Mouse (Mus musculus) liver, embryonic 12.5 days (tissue): ENCODE results near the gene Fbll1. TPM values are rescaled to one million over a fixed set of nuclear protein-coding genes. Genes with fewer than 3 reads are reported as not detected.
"Not testable (repeated sequence)": the region's sequence is repeated elsewhere in the genome, so short reads cannot be mapped to it uniquely, and the experiment has no call there.

Experiments used
- ATAC-seq: fragments of 200-750 bp; cut with Nextera tagmentation; 2 replicates; pipeline ENCODE4 v1.8.0; 2017; ENCODE audit warnings: moderate number of reproducible peaks, mild to moderate bottlenecking, moderate library complexity
- H3K27ac ChIP-seq: fragments of 300-500 bp; sonication (generic); 2 replicates; pipeline ENCODE4 v1.5.1; 2016; ENCODE audit warnings: mild to moderate bottlenecking
- H3K27me3 ChIP-seq: fragments of 300-500 bp; sonication (generic); replicated peaks from 2 replicates; pipeline ENCODE4 v1.6.1; 2016; ENCODE audit warnings: mild to moderate bottlenecking, moderate library complexity
- H3K36me3 ChIP-seq: fragments of 300-500 bp; sonication (generic); 2 replicates; pipeline ENCODE4 v1.6.1; 2016; ENCODE audit warnings: mild to moderate bottlenecking, moderate library complexity
- H3K4me1 ChIP-seq: fragments of 300-500 bp; sonication (generic); 2 replicates; pipeline ENCODE4 v1.6.1; 2016
- H3K4me2 ChIP-seq: fragments of 300-500 bp; sonication (generic); 2 replicates; pipeline ENCODE4 v1.6.1; 2016; ENCODE audit warnings: mild to moderate bottlenecking, moderate library complexity
- H3K4me3 ChIP-seq: fragments of 300-500 bp; sonication (generic); 2 replicates; pipeline ENCODE4 v1.5.1; 2016; ENCODE audit warnings: mild to moderate bottlenecking, moderate library complexity
- H3K9ac ChIP-seq: fragments of 300-500 bp; sonication (generic); 2 replicates; pipeline ENCODE4 v1.6.1; 2016; ENCODE audit warnings: mild to moderate bottlenecking, moderate library complexity
- H3K9me3 ChIP-seq: fragments of 300-500 bp; sonication (generic); replicated peaks from 2 replicates; pipeline ENCODE4 v1.6.1; 2016; ENCODE audit warnings: mild to moderate bottlenecking, moderate library complexity
- WGBS: fragments of 180-500 bp; shearing (Covaris S2); methylation state at CpG from one replicate; pipeline ENCODE4 v1.1.7; 2016; ENCODE audit not compliant: insufficient replicate concordance; 5-methylcytosine and 5-hydroxymethylcytosine counted together
- polyA plus RNA-seq: library from polyadenylated mRNA; unstranded; fragments of >200 nt; fragmentation: Nextera tagmentation; extraction: Ambion mirVana; gene quantifications from 2 replicates; pipeline ENCODE4 v1.2.1, GENCODE M21; 2016

Gene Fbll1
- polyA plus RNA-seq, result not detected in 2 replicates

GRCm38 (mm10) chr11:35798874-35799273 lies at the start of gene Fbll1:
TSS of gene Fbll1 (minus strand) at chr11:35798884.
- peak within 1 kb of the TSS; percentile 35 for H3K4me3 ChIP-seq
- ATAC-seq, result no peak
- 16% methylated on average over 11 of the region's 11 CpGs for WGBS

GRCm38 (mm10) chr11:35844299-35844698 lies 45.6 kb upstream of the Fbll1 start:
- peaks cover 11% of the 10 kb centered on the region for H3K4me1 ChIP-seq
- H3K27ac ChIP-seq, result no peak overlapping the region
- no peaks in the 10 kb centered on the region for H3K9me3 ChIP-seq
- no peak overlapping the region for H3K9ac ChIP-seq
- no peaks in the 10 kb centered on the region for H3K27me3 ChIP-seq
- H3K4me2 ChIP-seq, result no peak overlapping the region
- 70% methylated on average over 9 of the region's 9 CpGs for WGBS
- no peaks in the 10 kb centered on the region for H3K36me3 ChIP-seq
- no peak for ATAC-seq
- H3K4me3 ChIP-seq, result no peak overlapping the region

More at GRCm38 (mm10) chr11:35798874-35799273, at the start of gene Fbll1:
- Histone ChIP-seq H3K27ac (no peak within 1 kb of the TSS), H3K27me3 (peaks cover 70% of the 10 kb centered on the region), H3K4me1 (peaks cover 10% of the 10 kb centered on the region), H3K9ac (no peak within 1 kb of the TSS), H3K4me2 (peak within 1 kb of the TSS; percentile 54), H3K36me3 (no peaks in the 10 kb centered on the region), H3K9me3 (no peaks in the 10 kb centered on the region)

GRCm38 (mm10) chr11:35842560-35842959 lies 43.9 kb upstream of the Fbll1 start:
- H3K4me1 ChIP-seq, result peaks cover 24% of the 10 kb centered on the region
- H3K4me3 ChIP-seq, H3K4me2 ChIP-seq, ATAC-seq, H3K27me3 ChIP-seq, H3K9ac ChIP-seq, H3K9me3 ChIP-seq, H3K27ac ChIP-seq, H3K36me3 ChIP-seq: not testable (repeated sequence)
- 70% methylated on average over 4 of the region's 4 CpGs for WGBS

GRCm38 (mm10) chr11:35841738-35842325 lies 43.1 kb upstream of the Fbll1 start:
- H3K4me3 ChIP-seq, result no peak overlapping the region
- ATAC-seq, result no peak
- no peaks in the 10 kb centered on the region for H3K27me3 ChIP-seq
- no peak overlapping the region for H3K27ac ChIP-seq
- H3K9me3 ChIP-seq, result no peaks in the 10 kb centered on the region
- WGBS, result 63% methylated on average over 21 of the region's 21 CpGs
- no peak overlapping the region for H3K4me2 ChIP-seq
- peaks cover 27% of the 10 kb centered on the region for H3K4me1 ChIP-seq
- H3K36me3 ChIP-seq, result no peaks in the 10 kb centered on the region
- H3K9ac ChIP-seq, result no peak overlapping the region

GRCm38 (mm10) chr11:35840806-35841205 lies 42.1 kb upstream of the Fbll1 start:
- H3K9ac ChIP-seq, H3K4me3 ChIP-seq, H3K4me2 ChIP-seq, H3K36me3 ChIP-seq, H3K27ac ChIP-seq, H3K27me3 ChIP-seq, H3K9me3 ChIP-seq, ATAC-seq: not testable (repeated sequence)
- H3K4me1 ChIP-seq, result peaks cover 27% of the 10 kb centered on the region
- WGBS, result 81% methylated on average over 4 of the region's 4 CpGs

GRCm38 (mm10) chr11:35840282-35840681 lies 41.6 kb upstream of the Fbll1 start:
- Histone ChIP-seq H3K9me3 (no peaks in the 10 kb centered on the region), H3K9ac (no peak overlapping the region), H3K27ac (no peak overlapping the region), H3K4me2 (no peak overlapping the region), H3K4me3 (no peak overlapping the region), H3K36me3 (no peaks in the 10 kb centered on the region), H3K27me3 (no peaks in the 10 kb centered on the region), H3K4me1 (peaks cover 27% of the 10 kb centered on the region)
- 73% methylated on average over 7 of the region's 7 CpGs for WGBS
- no peak for ATAC-seq

GRCm38 (mm10) chr11:35838345-35839338 lies 40.0 kb upstream of the Fbll1 start:
- Histone ChIP-seq H3K9ac (peak overlapping the region; percentile 48; the same call in 1 of the 2 replicates), H3K9me3 (no peaks in the 10 kb centered on the region), H3K27ac (peak overlapping the region; percentile 64), H3K4me1 (peaks cover 28% of the 10 kb centered on the region), H3K4me2 (peak overlapping the region; percentile 70), H3K27me3 (no peaks in the 10 kb centered on the region), H3K4me3 (peak overlapping the region; percentile 48), H3K36me3 (no peaks in the 10 kb centered on the region)
- 26% methylated on average over 28 of the region's 28 CpGs for WGBS
- ATAC-seq, result peak; percentile 82

GRCm38 (mm10) chr11:35837156-35838126 lies 38.8 kb upstream of the Fbll1 start:
- H3K27ac ChIP-seq, result peak overlapping the region; percentile 64
- H3K4me2 ChIP-seq, result peak overlapping the region; percentile 70
- ATAC-seq, result no peak
- H3K36me3 ChIP-seq, result peaks cover 4% of the 10 kb centered on the region
- peak overlapping the region; percentile 48; the same call in 1 of the 2 replicates for H3K9ac ChIP-seq
- no peaks in the 10 kb centered on the region for H3K9me3 ChIP-seq
- 56% methylated on average over 5 of the region's 5 CpGs for WGBS
- H3K4me1 ChIP-seq, result peaks cover 40% of the 10 kb centered on the region
- H3K27me3 ChIP-seq, result no peaks in the 10 kb centered on the region
- H3K4me3 ChIP-seq, result peak overlapping the region; percentile 48; the same call in 1 of the 2 replicates

- Histone ChIP-seq H3K9me3 (no peaks in the 10 kb centered on the region), H3K4me1 (peaks cover 38% of the 10 kb centered on the region), H3K9ac (peak within 1 kb of the TSS; percentile 85), H3K27me3 (no peaks in the 10 kb centered on the region), H3K36me3 (peaks cover 34% of the 10 kb centered on the region), H3K4me2 (peak within 1 kb of the TSS; percentile 82), H3K27ac (peak within 1 kb of the TSS; percentile 69), H3K4me3 (peak within 1 kb of the TSS; percentile 89)
- WGBS, result 2% methylated on average over 45 of the region's 46 CpGs
- ATAC-seq, result peak; percentile 85
Observed at GRCm38 (mm10) chr11:35834022-35834760, 35.5 kb upstream of the Fbll1 start, which contains the start of gene Rars. TSS of gene Rars (minus strand) at chr11:35834506.

GRCm38 (mm10) chr11:35833270-35833669 lies 34.6 kb upstream of the Fbll1 start:
- WGBS, result 30% methylated on average over 6 of the region's 6 CpGs
- H3K9me3 ChIP-seq, result no peaks in the 10 kb centered on the region
- no peaks in the 10 kb centered on the region for H3K27me3 ChIP-seq
- H3K4me2 ChIP-seq, result peak overlapping the region; percentile 82
- peaks cover 31% of the 10 kb centered on the region for H3K4me1 ChIP-seq
- no peak for ATAC-seq
- peak overlapping the region; percentile 89 for H3K4me3 ChIP-seq
- peak overlapping the region; percentile 85 for H3K9ac ChIP-seq
- H3K36me3 ChIP-seq, result peaks cover 43% of the 10 kb centered on the region
- no peak overlapping the region for H3K27ac ChIP-seq

GRCm38 (mm10) chr11:35832139-35832538 lies 33.5 kb upstream of the Fbll1 start:
- peak overlapping the region; percentile 82 for H3K4me2 ChIP-seq

More at GRCm38 (mm10) chr11:35832139-35832538, 33.5 kb upstream of the Fbll1 start:
- Histone ChIP-seq H3K9ac (no peak overlapping the region), H3K36me3 (peaks cover 55% of the 10 kb centered on the region), H3K27ac (no peak overlapping the region), H3K4me1 (peaks cover 22% of the 10 kb centered on the region), H3K4me3 (0 out of 2 replicates have a peak overlapping the region, but pooled peaks have one; percentile 89), H3K9me3 (no peaks in the 10 kb centered on the region), H3K27me3 (no peaks in the 10 kb centered on the region)
- 50% methylated on average over 4 of the region's 4 CpGs for WGBS
- ATAC-seq, result no peak
